ENCODE assay signal across 8 mouse cellular contexts in the genomic region with DNA sequence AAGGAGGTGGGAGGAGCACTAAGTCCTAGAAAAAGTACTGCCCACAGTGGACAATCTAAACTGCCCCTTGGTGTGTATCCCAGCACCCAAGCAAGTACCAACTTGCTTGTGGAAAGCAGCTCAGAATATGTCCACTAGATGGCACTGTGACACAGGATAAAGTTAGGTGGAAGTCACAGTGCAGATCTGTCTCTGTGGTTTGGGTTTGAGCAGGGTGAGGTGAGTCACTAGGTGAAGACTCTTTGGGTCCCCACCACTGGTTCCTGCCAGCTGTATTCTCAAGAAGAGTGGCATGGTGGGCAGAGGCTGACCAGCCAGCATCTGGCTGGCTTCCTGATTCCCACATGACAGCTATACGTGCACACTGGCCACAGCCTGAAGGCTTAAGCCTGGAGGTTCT. TPM values are rescaled to one million over a fixed set of nuclear protein-coding genes. Genes with fewer than 3 reads are reported as not detected.
A peak's percentile ranks its signal among the peaks of the same experiment; 100 is the strongest.
DNase-seq lines count a peak whose midpoint lies in the region; ATAC-seq and TF ChIP-seq lines count a peak whose summit lies in the region.

No protein-coding gene starts in this region.

- H3K9me3 ChIP-seq in intestine, postnatal 0 days (ENCODE audit: control insufficient read depth): no peaks in the 10 kb centered on the region
- no peaks in the 10 kb centered on the region for H3K9me3 ChIP-seq in midbrain, embryonic 11.5 days (ENCODE audit: control insufficient read depth, low read length)

- no peak overlapping the region for H3K27ac ChIP-seq in intestine, postnatal 0 days (ENCODE audit: low read depth, low read length)
- no peak overlapping the region for H3K27ac ChIP-seq in midbrain, embryonic 11.5 days (ENCODE audit: low read depth, low read length)

- no peaks in the 10 kb centered on the region for H3K27me3 ChIP-seq in intestine, postnatal 0 days (replicated peaks; ENCODE audit: control insufficient read depth, insufficient read depth, low read length)
- no peaks in the 10 kb centered on the region for H3K27me3 ChIP-seq in midbrain, embryonic 11.5 days (ENCODE audit: control insufficient read depth, insufficient read depth, low read length)

- WGBS in intestine, postnatal 0 days: 58% methylated on average over 1 of the region's 1 CpGs
- WGBS in midbrain, embryonic 11.5 days: 83% methylated on average over 1 of the region's 1 CpGs

- no peak overlapping the region for H3K4me2 ChIP-seq in intestine, postnatal 0 days (replicated peaks; ENCODE audit: low read depth)
- no peak overlapping the region for H3K4me2 ChIP-seq in midbrain, embryonic 11.5 days

- peaks cover 53% of the 10 kb centered on the region for H3K36me3 ChIP-seq in intestine, postnatal 0 days (ENCODE audit: control insufficient read depth, insufficient read depth)
- peaks cover 8% of the 10 kb centered on the region; the same call in 1 of the 2 replicates for H3K36me3 ChIP-seq in midbrain, embryonic 11.5 days (ENCODE audit: control insufficient read depth, insufficient read depth, low read length)

- no peak overlapping the region for H3K4me3 ChIP-seq in intestine, postnatal 0 days (ENCODE audit: low read depth, low read length)
- no peak overlapping the region for H3K4me3 ChIP-seq in midbrain, embryonic 11.5 days (ENCODE audit: low read depth, low read length)

- no peak for ATAC-seq in intestine, postnatal 0 days
- ATAC-seq in midbrain, embryonic 11.5 days (ENCODE audit: low FRiP score): peak; percentile 52

- DNase-seq in urinary bladder, adult 18-20 months (ENCODE audit: low spot score in 2 of 2): peak; percentile 49 to 66
- DNase-seq in urinary bladder, adult 2 months (ENCODE audit: low spot score): no peak
- DNase-seq in embryo, embryonic 11 days: peak; percentile 84
- DNase-seq in heart, adult 11 months: peak; percentile 96
- DNase-seq in left cerebral cortex, postnatal 36 days (ENCODE audit: low spot score in 2 of 2): peak; percentile 37 to 81
- peak; percentile 97 for DNase-seq in midbrain, embryonic 11.5 days (ENCODE audit: low spot score, missing footprints)
- peak; percentile 65 for DNase-seq in right cerebral cortex, postnatal 4 days

- intact Hi-C loops in left cerebral cortex, postnatal 36 days (cut with DNase I): loop anchor here (5.0 to 10.0 kb wide), 4 partner anchors 78 to 316 kb away; a partner anchor contains a TSS

- H3K4me1 ChIP-seq in intestine, postnatal 0 days (replicated peaks; ENCODE audit: control insufficient read depth, insufficient read depth, low read length): peaks cover 3% of the 10 kb centered on the region; the same call in 1 of the 2 replicates
- peaks cover 16% of the 10 kb centered on the region for H3K4me1 ChIP-seq in midbrain, embryonic 11.5 days (ENCODE audit: control insufficient read depth, insufficient read depth, low read length)

- H3K9ac ChIP-seq in intestine, postnatal 0 days (ENCODE audit: low read depth, low read length): no peak overlapping the region
- H3K9ac ChIP-seq in midbrain, embryonic 11.5 days (ENCODE audit: low read length): no peak overlapping the region

- TF ChIP-seq CTCF in intestine, postnatal 0 days (IDR thresholded peaks at IDR 0.05; ENCODE audit: low read depth): peak; percentile 94

RNA-seq across cellular contexts. Expression of a gene that starts 16.5 kb away (rescaled TPM):
- polyA plus RNA-seq in urinary bladder, adult 2 months (2012; rRNA removed): 1.2 and 1.8 TPM in 2 replicates
- polyA plus RNA-seq in intestine, postnatal 0 days (2015; fragmentation: Nextera tagmentation; extraction: Ambion mirVana): 2.1 and 2.2 TPM in 2 replicates
- total RNA-seq in left cerebral cortex, postnatal 36 days (2021): 10 to 100 TPM; 23.7 to 31.3 TPM
- polyA plus RNA-seq in midbrain, embryonic 11.5 days (2014; fragmentation: Nextera tagmentation; extraction: Ambion mirVana): 3.2 and 3.6 TPM in 2 replicates

RNA-seq across cellular contexts. Expression of a gene that starts 16.7 kb away (rescaled TPM):
- 136 and 140 TPM in 2 replicates for polyA plus RNA-seq in urinary bladder, adult 2 months (2012; rRNA removed)
- 310 and 317 TPM in 2 replicates for polyA plus RNA-seq in intestine, postnatal 0 days (2015; fragmentation: Nextera tagmentation; extraction: Ambion mirVana)
- 100 to 1,000 TPM; 144 to 161 TPM for total RNA-seq in left cerebral cortex, postnatal 36 days (2021)
- 167 and 172 TPM in 2 replicates for polyA plus RNA-seq in midbrain, embryonic 11.5 days (2014; fragmentation: Nextera tagmentation; extraction: Ambion mirVana)

RNA-seq across cellular contexts. Expression of a gene that starts 17.0 kb away (rescaled TPM):
- polyA plus RNA-seq in urinary bladder, adult 2 months (2012; rRNA removed): 0.66 and 0.67 TPM in 2 replicates
- polyA plus RNA-seq in intestine, postnatal 0 days (2015; fragmentation: Nextera tagmentation; extraction: Ambion mirVana): 1.2 and 2.3 TPM in 2 replicates
- under 1 TPM in 1 of 2 experiments, not detected in 1; 0.32 TPM for total RNA-seq in left cerebral cortex, postnatal 36 days (2021)
- polyA plus RNA-seq in midbrain, embryonic 11.5 days (2014; fragmentation: Nextera tagmentation; extraction: Ambion mirVana): 3.4 and 4.0 TPM in 2 replicates

RNA-seq across cellular contexts. Expression of a gene that starts 31.5 kb away (rescaled TPM):
- polyA plus RNA-seq in urinary bladder, adult 2 months (2012; rRNA removed): 0.16 and 0.34 TPM in 2 replicates
- 0.22 and 0.25 TPM in 2 replicates for polyA plus RNA-seq in intestine, postnatal 0 days (2015; fragmentation: Nextera tagmentation; extraction: Ambion mirVana)
- total RNA-seq in left cerebral cortex, postnatal 36 days (2021): 1 to 10 TPM in 1 of 2 experiments, under 1 TPM in 1; 0.91 to 1.0 TPM
- 0.31 and 0.40 TPM in 2 replicates for polyA plus RNA-seq in midbrain, embryonic 11.5 days (2014; fragmentation: Nextera tagmentation; extraction: Ambion mirVana)
